Mouse (Mus musculus) myocyte (in vitro differentiated cells): Measurements from ENCODE around the gene Klhl7.

Source experiments
- MYOG ChIP-seq, 3 experiments: IDR thresholded peaks; one replicate each; pipeline ENCODE4 v1.6.1; 2011; ENCODE audit warnings: control low read depth in 2 of 3, low read depth in 2 of 3, mild to moderate bottlenecking in 2 of 3; ENCODE audit not compliant: insufficient read length in 2 of 3, control insufficient read depth in 1 of 3, insufficient read depth in 1 of 3
- POLR2A ChIP-seq: IDR thresholded peaks from one replicate; pipeline ENCODE4 v1.6.1; 2011; ENCODE audit warnings: low read depth, mild to moderate bottlenecking, control low read depth, moderate library complexity; ENCODE audit not compliant: insufficient read length
- REST ChIP-seq: IDR thresholded peaks from one replicate; pipeline ENCODE4 v1.6.1; 2011; ENCODE audit warnings: mild to moderate bottlenecking, control low read depth, moderate library complexity; ENCODE audit not compliant: insufficient read depth, insufficient read length
- TCF12 ChIP-seq: IDR thresholded peaks from one replicate; pipeline ENCODE4 v1.6.1; 2011; ENCODE audit warnings: mild to moderate bottlenecking, control low read depth; ENCODE audit not compliant: poor library complexity, insufficient read depth, severe bottlenecking
- TCF3 ChIP-seq: IDR thresholded peaks from one replicate; pipeline ENCODE4 v1.6.1; 2011; ENCODE audit warnings: low read depth, control low read depth; ENCODE audit not compliant: insufficient read length

GRCm38 (mm10) chr5:24095393-24095792, 5.0 kb upstream of the Klhl7 start:
- TF ChIP-seq TCF12 (no peak), POLR2A (no peak), REST (no peak), MYOG (IDR thresholded peaks at IDR 0.05; ENCODE audit: control insufficient read depth in 1 of 3, insufficient read depth in 1 of 3, insufficient read length in 2 of 3, low read depth in 2 of 3) (no peak), TCF3 (no peak)
